Mouse (Mus musculus) embryonic facial prominence, embryonic 11.5 days (tissue): Measurements from ENCODE around the gene Pdzrn3. TPM values are rescaled to one million over a fixed set of nuclear protein-coding genes. Genes with fewer than 3 reads are reported as not detected.
A peak's percentile ranks its signal among the peaks of the same experiment; 100 is the strongest.

Experiments used
- ATAC-seq: fragments of 200-750 bp; cut with Nextera tagmentation; replicated peaks from 2 replicates; pipeline ENCODE4 v1.8.0; 2017; ENCODE audit warnings: low read depth; ENCODE audit not compliant: insufficient number of reproducible peaks, low FRiP score, low TSS enrichment
- DNase-seq: peaks from one replicate; pipeline ENCODE4 v3.0.0-alpha.2; 2015; ENCODE audit warnings: low spot score
- H3K27ac ChIP-seq: fragments of 300-500 bp; sonication (generic); replicated peaks from 2 replicates; pipeline ENCODE4 v1.5.1; 2014; ENCODE audit warnings: mild to moderate bottlenecking, low read depth, low read length, control low read depth
- H3K27me3 ChIP-seq: fragments of 300-500 bp; sonication (generic); 2 replicates; pipeline ENCODE4 v1.6.1; 2014; ENCODE audit warnings: mild to moderate bottlenecking, low read length, moderate library complexity, mixed read lengths; ENCODE audit not compliant: control insufficient read depth, insufficient read depth
- H3K36me3 ChIP-seq: fragments of 300-500 bp; sonication (generic); replicated peaks from 2 replicates; pipeline ENCODE4 v1.6.1; 2014; ENCODE audit warnings: low read depth, mild to moderate bottlenecking, low read length, moderate library complexity, mixed read lengths; ENCODE audit not compliant: control insufficient read depth, insufficient read depth
- H3K4me1 ChIP-seq: fragments of 300-500 bp; sonication (generic); 2 replicates; pipeline ENCODE4 v1.6.1; 2014; ENCODE audit warnings: low read length, mixed read lengths; ENCODE audit not compliant: control insufficient read depth, insufficient read depth
- H3K4me2 ChIP-seq: fragments of 300-500 bp; sonication (generic); 2 replicates; pipeline ENCODE4 v1.6.1; 2014; ENCODE audit warnings: low read depth, mild to moderate bottlenecking, control low read depth, low read length, moderate library complexity
- H3K4me3 ChIP-seq: fragments of 300-500 bp; sonication (generic); 2 replicates; pipeline ENCODE4 v1.5.1; 2014; ENCODE audit warnings: low read depth, low read length, control low read depth
- H3K9ac ChIP-seq: fragments of 300-500 bp; sonication (generic); replicated peaks from 2 replicates; pipeline ENCODE4 v1.6.1; 2014; ENCODE audit warnings: mild to moderate bottlenecking, control low read depth, low read length
- H3K9me3 ChIP-seq: fragments of 300-500 bp; sonication (generic); replicated peaks from 2 replicates; pipeline ENCODE4 v1.6.1; 2016; ENCODE audit warnings: mild to moderate bottlenecking, low read length, inconsistent platforms, mixed read lengths; ENCODE audit not compliant: control insufficient read depth
- WGBS: fragments of 180-500 bp; shearing (Covaris S2); extraction: QIAGEN DNeasy Blood & Tissue Kit; methylation state at CpG from one replicate; pipeline ENCODE4 v1.1.7; 2014; 5-methylcytosine and 5-hydroxymethylcytosine counted together
- polyA plus RNA-seq: library from polyadenylated mRNA; unstranded; fragments of >200 nt; fragmentation: Nextera tagmentation; extraction: Ambion mirVana; gene quantifications from 2 replicates; pipeline ENCODE4 v1.2.1, GENCODE M21; 2014

Gene Pdzrn3
- polyA plus RNA-seq, 1 experiment from 2014 or later, result 11.9 TPM

DNA sequence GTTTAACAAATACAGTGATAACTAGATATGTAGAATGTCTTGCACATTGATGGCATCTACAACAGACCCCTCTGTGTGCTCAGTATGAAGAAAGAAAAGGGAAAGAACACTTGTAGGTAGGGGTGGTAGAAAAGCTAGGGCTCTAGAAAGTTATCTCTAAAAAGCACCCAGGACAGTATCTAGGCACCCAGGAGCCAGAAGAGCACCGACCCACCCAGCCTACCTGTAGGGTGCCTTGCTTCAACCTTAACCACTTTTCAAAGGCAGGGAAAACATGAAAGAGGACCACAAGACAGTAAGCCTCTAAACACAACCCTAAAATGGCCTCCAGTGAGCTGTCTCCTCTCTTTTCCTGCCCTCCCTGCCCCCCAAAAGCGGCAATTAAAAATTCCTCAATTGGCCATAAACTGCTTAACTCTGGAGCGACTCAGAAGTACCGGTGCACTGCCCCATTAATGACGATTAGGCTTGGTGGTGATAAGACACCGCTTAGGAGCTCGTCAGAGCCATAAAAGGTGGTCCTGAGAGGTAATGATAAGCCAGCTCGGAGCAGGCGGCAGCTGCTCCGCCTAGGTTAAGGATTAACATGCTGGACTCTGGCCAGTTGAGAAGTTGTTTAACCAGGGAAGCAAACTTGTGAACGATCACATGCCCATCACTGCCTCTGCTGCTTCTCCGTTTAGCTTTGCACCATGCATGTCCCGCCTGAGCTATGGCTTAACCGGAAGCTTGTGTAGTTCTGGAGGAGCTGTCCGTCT is 106.1 kb downstream of the Pdzrn3 start:
- Histone ChIP-seq H3K4me2 (no peak overlapping the region), H3K27ac (no peak overlapping the region)
- no peak for ATAC-seq

DNA sequence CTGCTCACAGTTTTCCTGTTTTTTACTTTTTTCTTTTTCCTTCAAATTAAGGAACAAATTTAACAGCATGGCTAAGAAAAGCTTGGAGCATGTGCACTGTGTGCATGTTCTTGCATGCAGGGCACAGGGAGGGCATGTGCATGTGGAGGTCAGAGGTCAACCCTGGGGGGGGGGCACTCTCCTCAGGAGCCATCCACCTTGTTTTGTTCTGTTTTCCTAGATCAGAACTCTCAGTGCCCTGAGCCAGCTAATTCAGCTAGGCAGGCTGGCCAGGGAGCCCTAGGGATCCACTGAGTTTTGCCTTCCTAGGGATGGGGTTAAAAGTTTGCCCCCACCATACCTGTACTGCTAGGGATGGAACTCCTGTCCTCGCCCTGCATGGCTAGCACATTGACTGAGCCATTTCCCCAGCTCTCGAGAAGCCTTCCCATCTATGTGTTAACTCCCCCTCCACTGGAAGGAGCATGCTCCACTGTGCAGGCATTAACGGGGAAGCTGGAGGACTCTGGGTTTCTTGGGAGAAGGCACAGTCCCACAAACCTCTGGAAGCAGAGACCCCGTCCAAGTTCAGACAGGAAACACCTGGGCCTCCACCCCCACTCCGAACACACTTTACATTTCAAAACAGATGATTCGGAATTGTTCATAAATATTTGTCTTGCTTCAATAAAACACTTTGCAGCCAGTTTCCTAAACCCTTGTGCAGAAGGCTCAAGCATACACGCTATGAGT is 107.4 kb downstream of the Pdzrn3 start:
- H3K36me3 ChIP-seq, result no peaks in the 10 kb centered on the region
- 38% methylated on average over 7 of the region's 7 CpGs for WGBS
- H3K4me2 ChIP-seq, result no peak overlapping the region
- no peak for DNase-seq
- no peak for ATAC-seq
- H3K9ac ChIP-seq, result no peak overlapping the region
- peaks cover 8% of the 10 kb centered on the region for H3K4me1 ChIP-seq
- no peak overlapping the region for H3K27ac ChIP-seq
- no peak overlapping the region for H3K4me3 ChIP-seq
- H3K9me3 ChIP-seq, result no peaks in the 10 kb centered on the region
- H3K27me3 ChIP-seq, result no peaks in the 10 kb centered on the region

More for the DNA sequence above, 106.1 kb downstream of the Pdzrn3 start:
- Histone ChIP-seq H3K36me3 (no peaks in the 10 kb centered on the region), H3K4me1 (peaks cover 8% of the 10 kb centered on the region), H3K9ac (no peak overlapping the region), H3K4me3 (no peak overlapping the region), H3K27me3 (no peaks in the 10 kb centered on the region), H3K9me3 (no peaks in the 10 kb centered on the region)
- 52% methylated on average over 15 of the region's 15 CpGs for WGBS
- DNase-seq, result no peak

DNA sequence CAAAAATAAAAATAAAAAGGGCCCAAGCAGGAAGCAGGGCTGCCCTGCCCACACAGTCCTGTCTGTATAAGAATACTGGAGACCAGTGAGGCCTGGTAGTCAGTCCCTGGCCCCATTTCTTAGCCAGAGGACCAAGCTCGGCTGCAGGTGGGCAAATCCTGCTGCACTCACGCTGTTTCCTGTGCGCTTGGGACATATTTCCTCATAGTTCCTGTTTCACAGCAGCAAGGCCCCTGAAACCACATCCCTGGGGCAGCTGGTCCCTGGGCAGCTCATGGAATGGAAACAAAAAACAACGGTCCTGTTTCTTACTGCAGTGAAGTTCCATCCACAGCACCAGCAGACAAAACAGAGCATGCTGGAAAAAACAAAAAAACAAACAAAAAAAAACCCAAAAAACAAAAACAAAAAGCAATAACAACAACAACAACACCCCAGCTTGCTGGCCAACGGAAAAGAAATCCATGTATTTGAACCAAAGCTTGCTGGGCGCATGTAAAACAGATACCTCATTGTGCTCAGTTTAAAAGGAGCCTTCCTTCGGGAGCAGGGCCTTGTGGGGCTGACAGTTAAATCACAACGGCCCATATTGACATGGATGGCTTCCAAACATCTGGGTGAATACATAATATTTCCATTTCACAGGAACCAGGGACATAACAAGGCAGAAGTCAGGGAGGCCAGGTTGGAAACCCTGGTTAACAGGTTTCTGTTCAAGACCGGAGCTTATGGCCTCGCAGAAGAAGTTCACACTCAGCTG is 108.2 kb downstream of the Pdzrn3 start:
- Histone ChIP-seq H3K4me2 (no peak overlapping the region), H3K4me1 (peaks cover 8% of the 10 kb centered on the region), H3K27ac (no peak overlapping the region), H3K4me3 (no peak overlapping the region), H3K36me3 (no peaks in the 10 kb centered on the region), H3K27me3 (no peaks in the 10 kb centered on the region), H3K9ac (no peak overlapping the region; the same call in 1 of the 2 replicates), H3K9me3 (no peaks in the 10 kb centered on the region)
- WGBS, result 30% methylated on average over 10 of the region's 10 CpGs
- no peak for ATAC-seq
- no peak for DNase-seq

DNA sequence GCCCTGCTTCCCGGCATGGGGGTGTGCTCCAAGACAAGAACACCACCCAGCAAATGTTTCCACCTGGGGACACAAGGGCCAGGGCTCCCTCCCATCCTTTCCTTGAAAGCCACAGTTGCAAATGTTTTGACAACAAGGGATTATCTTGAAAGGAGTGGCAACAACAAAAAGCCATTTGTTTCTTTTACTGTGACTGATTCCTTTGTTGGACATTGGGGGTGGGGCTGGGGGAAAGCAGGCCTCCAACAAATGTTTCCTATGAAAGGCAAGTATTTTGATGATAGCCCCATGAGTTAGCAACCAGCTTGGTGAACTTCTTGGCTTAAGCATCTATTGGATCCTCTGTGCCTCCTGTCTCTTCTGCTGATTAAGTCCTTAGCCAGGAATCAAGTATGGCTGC is 109.4 kb downstream of the Pdzrn3 start:
- Histone ChIP-seq H3K27me3 (no peaks in the 10 kb centered on the region), H3K4me3 (no peak overlapping the region), H3K4me2 (no peak overlapping the region), H3K9me3 (no peaks in the 10 kb centered on the region), H3K36me3 (no peaks in the 10 kb centered on the region), H3K4me1 (peaks cover 8% of the 10 kb centered on the region), H3K9ac (no peak overlapping the region), H3K27ac (no peak overlapping the region)
- DNase-seq, result no peak
- no peak for ATAC-seq
- WGBS, result 0% methylated on average over 1 of the region's 1 CpGs

DNA sequence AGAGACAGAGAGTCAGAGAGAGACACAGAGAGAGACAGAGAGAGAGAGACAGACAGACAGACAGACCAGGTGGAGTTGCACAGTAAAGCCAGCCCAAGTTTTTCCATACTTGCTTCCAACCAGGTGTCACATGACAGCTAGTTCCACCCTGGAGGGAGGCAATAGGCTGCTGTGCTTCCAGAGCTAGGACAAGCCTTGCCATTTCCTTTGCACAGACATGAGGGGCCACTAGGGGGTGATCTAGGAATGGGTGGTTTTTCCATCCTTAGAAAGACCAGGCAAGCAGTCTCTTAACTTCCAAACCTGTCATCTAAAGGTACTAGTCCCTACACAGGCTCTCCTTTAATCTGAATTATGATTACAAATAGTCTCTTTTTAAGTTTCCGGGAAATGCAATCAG is 110.9 kb downstream of the Pdzrn3 start:
- H3K4me3 ChIP-seq, result no peak overlapping the region
- 33% methylated on average over 1 of the region's 1 CpGs for WGBS
- H3K27me3 ChIP-seq, result no peaks in the 10 kb centered on the region
- peaks cover 8% of the 10 kb centered on the region for H3K4me1 ChIP-seq
- no peaks in the 10 kb centered on the region for H3K36me3 ChIP-seq
- DNase-seq (peak; percentile 88), ATAC-seq (0 out of 2 replicates have a peak, but pooled peaks have one; percentile 24)
- H3K27ac ChIP-seq, result no peak overlapping the region
- H3K9ac ChIP-seq, result no peak overlapping the region
- no peaks in the 10 kb centered on the region for H3K9me3 ChIP-seq
- H3K4me2 ChIP-seq, result no peak overlapping the region

DNA sequence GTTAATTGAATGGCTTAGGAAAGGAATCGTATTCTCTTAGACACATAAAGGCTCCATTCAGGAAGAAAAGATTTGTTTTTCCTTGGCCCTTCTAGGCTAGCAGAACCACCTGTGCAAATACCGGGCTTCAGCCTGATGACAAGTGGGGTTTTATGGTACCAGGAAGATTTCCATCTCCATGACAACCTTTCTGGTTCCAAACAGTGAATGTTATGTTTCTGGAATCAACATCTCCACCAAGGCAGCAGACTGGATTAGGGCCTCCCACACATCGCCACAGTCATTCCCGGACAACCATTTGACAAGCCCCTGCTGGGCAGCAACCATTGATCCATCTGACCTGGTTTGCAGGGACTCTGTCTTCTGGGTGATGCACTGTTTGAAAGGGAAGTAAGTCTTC is 114.2 kb downstream of the Pdzrn3 start:
- 31% methylated on average over 4 of the region's 4 CpGs for WGBS
- no peaks in the 10 kb centered on the region for H3K36me3 ChIP-seq
- H3K9ac ChIP-seq, result no peak overlapping the region
- DNase-seq (peak; percentile 44), ATAC-seq (no peak)
- H3K27ac ChIP-seq, result no peak overlapping the region
- no peak overlapping the region for H3K4me2 ChIP-seq
- no peak overlapping the region for H3K4me3 ChIP-seq
- no peaks in the 10 kb centered on the region for H3K27me3 ChIP-seq
- no peaks in the 10 kb centered on the region for H3K4me1 ChIP-seq
- no peaks in the 10 kb centered on the region for H3K9me3 ChIP-seq

DNA sequence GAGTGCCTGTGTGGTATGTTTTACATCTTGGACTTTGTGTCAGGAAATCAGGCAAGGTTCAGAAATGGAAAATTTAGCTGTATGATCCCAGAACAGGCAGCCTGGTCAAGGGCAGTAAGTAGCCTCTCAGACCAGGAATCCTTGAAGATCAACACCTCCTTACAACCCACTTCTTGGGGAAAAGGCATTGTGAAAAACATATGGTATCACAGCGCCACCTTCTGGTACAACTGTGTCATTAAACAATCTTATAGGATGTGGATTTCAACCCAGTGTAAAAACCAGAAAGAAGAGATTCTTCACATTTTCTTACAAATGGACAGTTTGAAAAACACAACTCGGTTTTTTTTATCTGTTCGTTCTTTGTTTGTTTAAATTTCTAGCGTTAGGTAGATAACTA is 116.2 kb downstream of the Pdzrn3 start:
- DNase-seq (peak; percentile 76), ATAC-seq (no peak)
- no peaks in the 10 kb centered on the region for H3K9me3 ChIP-seq
- 8% methylated on average over 4 of the region's 4 CpGs for WGBS
- no peak overlapping the region for H3K9ac ChIP-seq
- H3K27ac ChIP-seq, result no peak overlapping the region
- H3K36me3 ChIP-seq, result no peaks in the 10 kb centered on the region
- H3K4me1 ChIP-seq, result no peaks in the 10 kb centered on the region
- no peak overlapping the region for H3K4me3 ChIP-seq
- no peak overlapping the region for H3K4me2 ChIP-seq
- no peaks in the 10 kb centered on the region for H3K27me3 ChIP-seq
